Mouse (Mus musculus): ENCODE measurements around the gene Ulk3. TPM values are rescaled to one million over a fixed set of nuclear protein-coding genes. Genes with fewer than 3 reads are reported as not detected.

Ulk3 gene
- total RNA-seq, 1 experiment, result 7.3 TPM

DNA sequence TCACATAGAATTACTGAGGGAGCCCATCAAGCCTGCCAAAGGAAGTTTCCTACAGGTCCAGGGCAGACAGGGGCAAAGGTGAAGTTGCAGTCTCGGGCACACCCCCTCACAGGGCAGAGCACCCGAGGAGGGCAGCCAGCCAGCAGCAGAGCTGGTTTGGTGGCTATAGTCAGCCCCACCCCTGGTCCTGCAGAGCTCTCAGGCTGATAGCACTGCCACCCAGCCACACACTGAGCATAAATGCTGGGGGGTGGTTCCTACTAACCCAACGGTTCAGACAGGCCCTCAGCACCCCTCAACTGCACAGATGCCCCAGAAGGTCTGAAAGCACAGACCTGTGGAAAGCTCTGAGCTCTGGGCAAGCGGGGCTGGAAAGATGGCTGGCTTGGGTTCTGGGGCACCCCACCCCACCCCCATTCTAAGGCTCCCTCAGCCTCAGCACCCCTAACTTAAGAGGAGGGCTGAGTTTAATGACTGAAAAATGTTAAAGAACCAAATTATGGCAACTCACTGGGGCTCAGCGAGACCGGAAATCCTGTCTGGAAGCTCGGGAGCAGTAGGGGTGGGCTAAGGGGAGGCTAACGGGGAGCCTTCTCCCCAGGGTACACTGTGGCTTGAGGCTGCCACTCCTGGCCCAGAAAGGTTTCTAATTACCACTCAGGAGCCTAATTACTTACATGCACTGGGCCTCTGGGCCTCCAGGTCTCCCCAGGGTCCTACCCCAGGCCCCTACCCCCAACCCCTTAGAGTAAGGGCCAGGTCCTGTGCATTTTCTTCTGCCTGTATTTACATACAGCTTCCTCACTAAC lies 49.6 kb downstream of the Ulk3 start:
- Histone ChIP-seq H3K36me3 (ENCODE audit: control insufficient read depth, insufficient read depth, low read length, poor library complexity, severe bottlenecking) (peaks cover 4% of the 10 kb centered on the region; the same call in 1 of the 2 replicates), H3K4me1 (ENCODE audit: control insufficient read depth in 2 of 2, insufficient read depth in 2 of 2, low read length in 2 of 2, poor library complexity in 1 of 2) (peaks cover 0 to 20% of the 10 kb centered on the region in 2 experiments; a peak in 2 of 4 replicates), H3K27ac (ENCODE audit: insufficient read depth, low read depth, low read length, poor library complexity, severe bottlenecking) (no peak overlapping the region), H3K9me3 (ENCODE audit: control insufficient read depth, insufficient read depth, low read depth, low read length) (no peaks in the 10 kb centered on the region), H3K4me3 (ENCODE audit: insufficient read depth in 1 of 2, low read depth in 1 of 2, low read length in 2 of 2, poor library complexity in 1 of 2, severe bottlenecking in 1 of 2) (no peak overlapping the region), H3K9ac (ENCODE audit: insufficient read depth, low read depth, low read length, poor library complexity, severe bottlenecking) (no peak overlapping the region)
- DNase-seq (ENCODE audit: low read depth, low spot score), result no peak
- TF ChIP-seq HCFC1 (IDR thresholded peaks at IDR 0.05; ENCODE audit: borderline replicate concordance, insufficient read depth, low read length) (no peak), ZNF384 (IDR thresholded peaks at IDR 0.05; ENCODE audit: low read depth, low read length) (no peak), MAFK (IDR thresholded peaks at IDR 0.05; ENCODE audit: insufficient read depth, low read depth, low read length) (no peak), CHD2 (IDR thresholded peaks at IDR 0.05; ENCODE audit: low read depth, low read length) (no peak), ZC3H11A (IDR thresholded peaks at IDR 0.05; ENCODE audit: borderline replicate concordance, low read depth, low read length) (no peak)
- in situ Hi-C loops (cut with MboI; ENCODE audit: low sequenced_read_pairs in 2 of 2, unreplicated experiment in 2 of 2), result no loop called here

DNA sequence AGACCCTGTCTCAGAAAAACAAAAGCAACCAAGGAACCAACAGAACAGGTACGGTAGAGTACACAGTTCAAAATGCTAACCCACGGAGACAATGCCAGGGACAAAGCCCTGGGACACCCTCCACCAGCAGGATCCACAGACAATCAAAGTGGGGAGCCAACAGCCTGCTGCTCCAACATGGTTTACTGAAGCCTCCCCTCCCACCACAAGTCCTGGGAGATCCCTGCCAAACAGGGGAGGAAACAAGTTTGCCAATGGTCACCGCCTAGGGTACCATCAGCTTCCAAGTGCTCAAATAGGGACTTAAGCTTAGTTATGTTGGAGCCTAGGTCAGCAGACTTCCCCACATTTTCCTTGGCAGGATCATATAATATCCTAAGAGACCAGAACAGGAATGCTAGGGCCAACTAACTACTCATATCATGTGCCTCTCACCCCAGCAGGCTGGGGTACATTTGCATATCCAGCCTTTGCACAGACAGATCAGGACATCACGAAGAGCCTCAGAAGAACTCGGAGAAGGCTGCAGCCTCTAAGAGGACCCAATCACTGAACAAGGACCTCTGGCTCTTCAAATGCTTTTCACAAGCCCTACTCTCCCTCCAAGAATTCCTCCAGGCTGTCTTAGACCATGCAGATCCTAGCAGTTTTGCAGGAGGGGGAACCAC lies 50.5 kb downstream of the Ulk3 start:
- H3K9me3 ChIP-seq (ENCODE audit: control insufficient read depth, insufficient read depth, low read depth, low read length), result no peaks in the 10 kb centered on the region
- in situ Hi-C loops (cut with MboI; ENCODE audit: low sequenced_read_pairs in 2 of 2, unreplicated experiment in 2 of 2), result no loop called here
- 0 out of 2 replicates have a peak overlapping the region, but pooled peaks have one; percentile 0 for H3K9ac ChIP-seq (ENCODE audit: insufficient read depth, low read depth, low read length, poor library complexity, severe bottlenecking)
- no peak overlapping the region for H3K27ac ChIP-seq (ENCODE audit: insufficient read depth, low read depth, low read length, poor library complexity, severe bottlenecking)
- DNase-seq (ENCODE audit: low read depth, low spot score), result no peak
- H3K4me1 ChIP-seq (ENCODE audit: control insufficient read depth in 2 of 2, insufficient read depth in 2 of 2, low read length in 2 of 2, poor library complexity in 1 of 2), result peaks cover 0 to 26% of the 10 kb centered on the region in 2 experiments; a peak in 2 of 4 replicates
- TF ChIP-seq CHD2 (IDR thresholded peaks at IDR 0.05; ENCODE audit: low read depth, low read length), result no peak
- no peak for TF ChIP-seq ZC3H11A (IDR thresholded peaks at IDR 0.05; ENCODE audit: borderline replicate concordance, low read depth, low read length)
- TF ChIP-seq HCFC1 (IDR thresholded peaks at IDR 0.05; ENCODE audit: borderline replicate concordance, insufficient read depth, low read length), result no peak
- TF ChIP-seq MAFK (IDR thresholded peaks at IDR 0.05; ENCODE audit: insufficient read depth, low read depth, low read length), result no peak
- TF ChIP-seq ZNF384 (IDR thresholded peaks at IDR 0.05; ENCODE audit: low read depth, low read length), result no peak
- peaks cover 5% of the 10 kb centered on the region; the same call in 1 of the 2 replicates for H3K36me3 ChIP-seq (ENCODE audit: control insufficient read depth, insufficient read depth, low read length, poor library complexity, severe bottlenecking)
- H3K4me3 ChIP-seq (ENCODE audit: insufficient read depth in 1 of 2, low read depth in 1 of 2, low read length in 2 of 2, poor library complexity in 1 of 2, severe bottlenecking in 1 of 2), result peak overlapping the region in 1 of 2 experiments; percentile 17; a peak in 1 of 4 replicates

DNA sequence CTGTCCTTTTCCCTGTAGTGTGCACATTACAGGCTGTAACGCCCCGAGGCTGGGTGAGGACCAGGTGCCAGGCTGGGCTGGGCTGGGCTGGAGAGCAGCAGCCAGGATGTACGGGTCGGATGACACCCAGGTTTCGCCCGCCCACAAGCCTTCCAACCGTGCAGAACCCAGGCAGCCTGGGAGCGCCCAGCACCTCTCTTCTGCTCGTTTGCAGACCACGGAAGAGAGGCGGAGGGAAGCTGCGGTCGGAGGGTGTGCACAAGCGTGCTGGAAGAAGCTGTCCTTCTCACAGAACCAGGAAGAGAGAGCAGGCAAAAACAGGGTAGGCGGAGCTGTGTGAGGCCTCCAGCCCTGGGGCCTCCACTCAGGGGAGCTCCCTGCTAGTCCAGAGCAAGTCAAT lies 51.1 kb downstream of the Ulk3 start:
- Histone ChIP-seq H3K27ac (ENCODE audit: insufficient read depth, low read depth, low read length, poor library complexity, severe bottlenecking) (no peak overlapping the region), H3K9me3 (ENCODE audit: control insufficient read depth, insufficient read depth, low read depth, low read length) (no peaks in the 10 kb centered on the region), H3K36me3 (ENCODE audit: control insufficient read depth, insufficient read depth, low read length, poor library complexity, severe bottlenecking) (peaks cover 5% of the 10 kb centered on the region; the same call in 1 of the 2 replicates), H3K4me1 (ENCODE audit: control insufficient read depth in 2 of 2, insufficient read depth in 2 of 2, low read length in 2 of 2, poor library complexity in 1 of 2) (peaks cover 0 to 26% of the 10 kb centered on the region in 2 experiments; a peak in 2 of 4 replicates), H3K9ac (ENCODE audit: insufficient read depth, low read depth, low read length, poor library complexity, severe bottlenecking) (peak overlapping the region; percentile 8), H3K4me3 (ENCODE audit: insufficient read depth in 1 of 2, low read depth in 1 of 2, low read length in 2 of 2, poor library complexity in 1 of 2, severe bottlenecking in 1 of 2) (peak overlapping the region; percentile 6 to 17; a peak in 2 of 4 replicates)
- no peak for TF ChIP-seq MAFK (IDR thresholded peaks at IDR 0.05; ENCODE audit: insufficient read depth, low read depth, low read length)
- no peak for DNase-seq (ENCODE audit: low read depth, low spot score)
- in situ Hi-C loops (cut with MboI; ENCODE audit: low sequenced_read_pairs in 2 of 2, unreplicated experiment in 2 of 2), result no loop called here

DNA sequence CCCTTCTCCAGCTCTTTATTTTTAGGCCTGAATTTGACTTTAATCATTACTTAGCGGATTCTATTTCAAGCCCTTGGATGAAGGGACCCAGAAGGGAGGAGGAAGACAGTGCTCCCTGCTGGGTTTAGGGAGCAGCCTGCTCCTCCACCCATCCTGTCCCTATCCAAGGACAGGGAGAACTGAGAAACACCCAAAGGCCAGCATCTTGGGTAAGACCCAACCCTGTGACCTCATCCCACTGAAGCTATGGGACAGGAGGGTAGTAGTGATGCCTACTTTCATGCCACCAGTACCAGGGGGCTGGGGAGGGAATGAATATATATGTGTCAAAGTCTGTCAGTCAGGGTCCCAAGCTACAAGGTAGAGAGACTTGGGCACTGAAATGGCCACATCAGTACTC lies 51.8 kb downstream of the Ulk3 start:
- Histone ChIP-seq H3K27ac (ENCODE audit: insufficient read depth, low read depth, low read length, poor library complexity, severe bottlenecking) (no peak overlapping the region), H3K9me3 (ENCODE audit: control insufficient read depth, insufficient read depth, low read depth, low read length) (no peaks in the 10 kb centered on the region), H3K4me1 (ENCODE audit: control insufficient read depth in 2 of 2, insufficient read depth in 2 of 2, low read length in 2 of 2, poor library complexity in 1 of 2) (peaks cover 0 to 28% of the 10 kb centered on the region in 2 experiments; a peak in 2 of 4 replicates), H3K4me3 (ENCODE audit: insufficient read depth in 1 of 2, low read depth in 1 of 2, low read length in 2 of 2, poor library complexity in 1 of 2, severe bottlenecking in 1 of 2) (no peak overlapping the region), H3K36me3 (ENCODE audit: control insufficient read depth, insufficient read depth, low read length, poor library complexity, severe bottlenecking) (peaks cover 5% of the 10 kb centered on the region; the same call in 1 of the 2 replicates), H3K9ac (ENCODE audit: insufficient read depth, low read depth, low read length, poor library complexity, severe bottlenecking) (no peak overlapping the region)
- TF ChIP-seq CHD2 (IDR thresholded peaks at IDR 0.05; ENCODE audit: low read depth, low read length) (no peak), MAFK (IDR thresholded peaks at IDR 0.05; ENCODE audit: insufficient read depth, low read depth, low read length) (no peak), HCFC1 (IDR thresholded peaks at IDR 0.05; ENCODE audit: borderline replicate concordance, insufficient read depth, low read length) (no peak), ZNF384 (IDR thresholded peaks at IDR 0.05; ENCODE audit: low read depth, low read length) (no peak), ZC3H11A (IDR thresholded peaks at IDR 0.05; ENCODE audit: borderline replicate concordance, low read depth, low read length) (no peak)
- in situ Hi-C loops (cut with MboI; ENCODE audit: low sequenced_read_pairs in 2 of 2, unreplicated experiment in 2 of 2), result no loop called here
- no peak for DNase-seq (ENCODE audit: low read depth, low spot score)
